Mouse (Mus musculus): ENCODE measurements around the gene Wdr83. TPM values are rescaled to one million over a fixed set of nuclear protein-coding genes. Genes with fewer than 3 reads are reported as not detected.

Gene Wdr83
- polyA plus RNA-seq, 1 experiment, result 26.8 TPM

GRCm38 (mm10) chr8:85080214-85080531, 933 bp downstream of the Wdr83 start:
- peaks cover 13% of the 10 kb centered on the region for H3K36me3 ChIP-seq (ENCODE audit: control insufficient read depth, insufficient read depth, low read length)
- no peak for TF ChIP-seq CTCF (IDR thresholded peaks at IDR 0.05; ENCODE audit: extremely low read depth, insufficient read length, insufficient replicate concordance, low read depth, low read length)
- peaks cover 12% of the 10 kb centered on the region for H3K4me1 ChIP-seq (ENCODE audit: control insufficient read depth, insufficient read depth, insufficient read length, low read length)
- WGBS, result under 1% methylated on average over 25 of the region's 25 CpGs
- peak overlapping the region; percentile 91 for H3K4me3 ChIP-seq (ENCODE audit: low read depth, low read length)
- peak overlapping the region; percentile 76 for H3K27ac ChIP-seq (ENCODE audit: insufficient read depth, low read depth, low read length)
- no peaks in the 10 kb centered on the region for H3K27me3 ChIP-seq (ENCODE audit: control insufficient read depth, insufficient read depth, low read length)

- TF ChIP-seq CTCF (IDR thresholded peaks at IDR 0.05; ENCODE audit: extremely low read depth, insufficient read length, insufficient replicate concordance, low read depth, low read length), result peak; percentile 96
- no peak for TF ChIP-seq POLR2A (IDR thresholded peaks at IDR 0.05; ENCODE audit: low read depth, low read length)
- Histone ChIP-seq H3K27me3 (ENCODE audit: control insufficient read depth, insufficient read depth, low read length) (no peaks in the 10 kb centered on the region), H3K4me3 (ENCODE audit: low read depth, low read length) (no peak overlapping the region), H3K36me3 (ENCODE audit: control insufficient read depth, insufficient read depth, low read length) (peaks cover 25% of the 10 kb centered on the region), H3K27ac (ENCODE audit: insufficient read depth, low read depth, low read length) (no peak overlapping the region), H3K4me1 (ENCODE audit: control insufficient read depth, insufficient read depth, insufficient read length, low read length) (peaks cover 10% of the 10 kb centered on the region)
- WGBS, result 0% methylated on average over 2 of the region's 2 CpGs
Measured at GRCm38 (mm10) chr8:85076993-85077392, 4.1 kb downstream of the Wdr83 start.

- Histone ChIP-seq H3K36me3 (ENCODE audit: control insufficient read depth, insufficient read depth, low read length) (peaks cover 25% of the 10 kb centered on the region), H3K4me3 (ENCODE audit: low read depth, low read length) (no peak overlapping the region), H3K4me1 (ENCODE audit: control insufficient read depth, insufficient read depth, insufficient read length, low read length) (peaks cover 7% of the 10 kb centered on the region; the same call in 1 of the 2 replicates), H3K27me3 (ENCODE audit: control insufficient read depth, insufficient read depth, low read length) (no peaks in the 10 kb centered on the region), H3K27ac (ENCODE audit: insufficient read depth, low read depth, low read length) (no peak overlapping the region)
- 75% methylated on average over 9 of the region's 9 CpGs for WGBS
- TF ChIP-seq POLR2A (IDR thresholded peaks at IDR 0.05; ENCODE audit: low read depth, low read length) (no peak), CTCF (IDR thresholded peaks at IDR 0.05; ENCODE audit: extremely low read depth, insufficient read length, insufficient replicate concordance, low read depth, low read length) (peak; percentile 34; the same call in 1 of the 2 replicates)
Measured at GRCm38 (mm10) chr8:85076001-85076400, 5.1 kb downstream of the Wdr83 start.

GRCm38 (mm10) chr8:85074617-85075016, 6.5 kb downstream of the Wdr83 start:
- peaks cover 12% of the 10 kb centered on the region; the same call in 1 of the 2 replicates for H3K4me1 ChIP-seq (ENCODE audit: control insufficient read depth, insufficient read depth, insufficient read length, low read length)
- no peak overlapping the region for H3K4me3 ChIP-seq (ENCODE audit: low read depth, low read length)
- H3K27me3 ChIP-seq (ENCODE audit: control insufficient read depth, insufficient read depth, low read length), result no peaks in the 10 kb centered on the region
- no peak for TF ChIP-seq POLR2A (IDR thresholded peaks at IDR 0.05; ENCODE audit: low read depth, low read length)
- TF ChIP-seq CTCF (IDR thresholded peaks at IDR 0.05; ENCODE audit: extremely low read depth, insufficient read length, insufficient replicate concordance, low read depth, low read length), result no peak
- peaks cover 25% of the 10 kb centered on the region for H3K36me3 ChIP-seq (ENCODE audit: control insufficient read depth, insufficient read depth, low read length)
- WGBS, result 95% methylated on average over 10 of the region's 10 CpGs
- no peak overlapping the region for H3K27ac ChIP-seq (ENCODE audit: insufficient read depth, low read depth, low read length)

- Histone ChIP-seq H3K36me3 (ENCODE audit: control insufficient read depth, insufficient read depth, low read length) (peaks cover 25% of the 10 kb centered on the region), H3K4me3 (ENCODE audit: low read depth, low read length) (no peak overlapping the region), H3K27me3 (ENCODE audit: control insufficient read depth, insufficient read depth, low read length) (no peaks in the 10 kb centered on the region), H3K27ac (ENCODE audit: insufficient read depth, low read depth, low read length) (no peak overlapping the region), H3K4me1 (ENCODE audit: control insufficient read depth, insufficient read depth, insufficient read length, low read length) (peaks cover 12% of the 10 kb centered on the region; the same call in 1 of the 2 replicates)
- WGBS, result 81% methylated on average over 10 of the region's 10 CpGs
- TF ChIP-seq POLR2A (IDR thresholded peaks at IDR 0.05; ENCODE audit: low read depth, low read length) (no peak), CTCF (IDR thresholded peaks at IDR 0.05; ENCODE audit: extremely low read depth, insufficient read length, insufficient replicate concordance, low read depth, low read length) (no peak)
Measured at GRCm38 (mm10) chr8:85074167-85074566, 6.9 kb downstream of the Wdr83 start.

GRCm38 (mm10) chr8:85073041-85073612, 8.0 kb downstream of the Wdr83 start:
- Histone ChIP-seq H3K36me3 (ENCODE audit: control insufficient read depth, insufficient read depth, low read length) (peaks cover 25% of the 10 kb centered on the region), H3K4me3 (ENCODE audit: low read depth, low read length) (no peak overlapping the region), H3K27me3 (ENCODE audit: control insufficient read depth, insufficient read depth, low read length) (no peaks in the 10 kb centered on the region), H3K27ac (ENCODE audit: insufficient read depth, low read depth, low read length) (no peak overlapping the region), H3K4me1 (ENCODE audit: control insufficient read depth, insufficient read depth, insufficient read length, low read length) (peaks cover 12% of the 10 kb centered on the region; the same call in 1 of the 2 replicates)
- 89% methylated on average over 15 of the region's 15 CpGs for WGBS
- no peak for TF ChIP-seq POLR2A (IDR thresholded peaks at IDR 0.05; ENCODE audit: low read depth, low read length)
- no peak for TF ChIP-seq CTCF (IDR thresholded peaks at IDR 0.05; ENCODE audit: extremely low read depth, insufficient read length, insufficient replicate concordance, low read depth, low read length)

GRCm38 (mm10) chr8:85072364-85072929, 8.7 kb downstream of the Wdr83 start:
- TF ChIP-seq POLR2A (IDR thresholded peaks at IDR 0.05; ENCODE audit: low read depth, low read length) (no peak), CTCF (IDR thresholded peaks at IDR 0.05; ENCODE audit: extremely low read depth, insufficient read length, insufficient replicate concordance, low read depth, low read length) (no peak)
- 36% methylated on average over 9 of the region's 9 CpGs for WGBS

More at GRCm38 (mm10) chr8:85072364-85072929, 8.7 kb downstream of the Wdr83 start:
- Histone ChIP-seq H3K4me3 (ENCODE audit: low read depth, low read length) (peak overlapping the region; percentile 74), H3K36me3 (ENCODE audit: control insufficient read depth, insufficient read depth, low read length) (peaks cover 25% of the 10 kb centered on the region), H3K4me1 (ENCODE audit: control insufficient read depth, insufficient read depth, insufficient read length, low read length) (peaks cover 12% of the 10 kb centered on the region; the same call in 1 of the 2 replicates), H3K27me3 (ENCODE audit: control insufficient read depth, insufficient read depth, low read length) (no peaks in the 10 kb centered on the region), H3K27ac (ENCODE audit: insufficient read depth, low read depth, low read length) (peak overlapping the region; percentile 23)

All from small intestine, adult 2 months (tissue).